Mouse (Mus musculus) left cerebral cortex, adult 6 months (tissue): Measurements from ENCODE around the gene Krtap4-13. TPM values are rescaled to one million over a fixed set of nuclear protein-coding genes. Genes with fewer than 3 reads are reported as not detected.

Source experiments
- long read RNA-seq, 2 experiments: library from polyadenylated mRNA; unstranded; transcript quantifications; one replicate each; pipeline ENCODE4 v2.0.0; 2019 to 2020
- polyA plus RNA-seq: library from polyadenylated mRNA; unstranded; fragments of <200 nt; fragmentation: Nextera tagmentation; gene quantifications from 2 replicates; pipeline ENCODE4 v1.2.3, GENCODE M21; 2021

Gene Krtap4-13
- polyA plus RNA-seq = not detected in 2 replicates
- long read RNA-seq, experiment 1 = 0 reads
- long read RNA-seq, experiment 2 = 0 reads

DNA sequence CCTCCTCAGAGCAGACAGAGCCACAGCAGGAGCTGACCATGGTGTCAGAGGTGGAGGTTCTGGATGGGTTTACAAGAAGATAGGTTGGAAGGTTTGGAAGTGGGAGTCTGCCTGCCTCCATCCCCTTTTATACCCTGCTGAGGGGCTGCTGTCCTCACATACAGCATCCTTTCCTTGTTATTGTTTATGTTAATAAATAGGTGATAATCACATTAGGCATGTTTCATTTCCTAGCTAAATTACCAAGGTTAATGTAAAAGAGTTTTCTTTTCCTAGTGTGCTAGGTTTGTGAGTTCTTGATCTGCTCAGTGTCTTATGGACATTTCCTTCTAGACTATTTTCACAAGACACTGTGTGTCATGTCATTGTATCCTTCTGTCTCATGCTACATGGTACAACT lies at the start of gene Krtap4-13:
Gene Krtap4-13 (minus strand): TSS at position 101 of the 400 bp plus-strand sequence.

DNA sequence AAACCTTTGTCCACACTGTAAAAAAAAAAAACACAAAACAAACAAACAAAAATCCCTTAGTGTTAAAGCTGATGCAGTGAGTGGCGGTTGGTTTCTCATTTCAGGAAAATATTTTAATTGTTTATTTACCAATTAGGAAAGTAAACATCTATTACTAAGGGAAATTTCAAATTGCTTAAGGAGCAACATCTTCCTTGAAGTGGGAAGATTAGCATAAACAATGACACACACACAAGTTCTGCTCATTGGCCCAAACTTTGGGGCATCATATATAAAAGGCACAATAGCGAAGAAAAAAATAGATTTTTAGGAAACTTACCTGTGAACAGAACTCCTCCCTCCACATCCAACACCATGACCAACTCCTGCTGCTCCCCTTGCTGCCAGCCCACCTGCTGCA lies 47.9 kb upstream of the Krtap4-13 start, which contains the start of gene Gm11568:
Gene Gm11568 (plus strand): TSS at position 301 of the 400 bp plus-strand sequence.

DNA sequence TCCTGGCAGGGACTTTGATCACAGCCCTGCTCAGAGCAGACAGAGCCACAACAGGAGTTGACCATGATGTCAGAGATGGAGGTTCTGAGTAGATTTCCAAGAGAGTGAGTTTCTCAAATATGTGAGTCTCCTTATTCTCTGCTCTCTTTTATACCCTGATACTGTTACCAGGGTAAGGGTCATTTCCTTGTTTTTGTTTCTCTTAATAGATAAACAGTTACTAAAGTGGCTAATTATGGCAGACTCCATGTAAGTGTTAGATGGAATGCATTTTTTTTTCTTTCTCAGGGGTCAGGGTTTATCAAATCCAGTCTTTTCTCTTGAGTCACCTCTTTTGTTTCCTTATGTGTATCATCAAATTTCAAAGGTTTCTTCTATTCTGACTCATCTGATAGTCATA lies 41.8 kb upstream of the Krtap4-13 start, which contains the start of gene Krtap4-16:
Gene Krtap4-16 (minus strand): TSS at position 101 of the 400 bp plus-strand sequence.

DNA sequence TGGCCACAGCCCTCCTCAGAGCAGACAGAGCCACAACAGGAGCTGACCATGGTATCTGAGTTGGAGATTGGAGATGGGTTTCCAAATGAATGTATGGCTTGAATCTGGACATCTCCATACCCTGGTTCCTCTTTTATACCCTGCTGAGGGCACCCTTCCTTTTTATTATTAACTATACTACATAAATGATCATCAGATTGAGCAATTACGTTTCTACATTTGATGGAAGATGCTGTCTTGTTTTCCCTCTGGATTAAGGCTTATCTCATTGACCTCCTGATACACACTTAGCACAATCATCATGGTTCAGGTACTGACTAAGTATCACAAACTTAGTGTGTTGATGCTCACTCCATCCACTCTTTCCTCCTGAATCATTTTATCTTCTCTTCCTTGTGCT lies 28.3 kb upstream of the Krtap4-13 start, which contains the start of gene 2300003K06Rik:
Gene 2300003K06Rik (minus strand): TSS at position 101 of the 400 bp plus-strand sequence.

DNA sequence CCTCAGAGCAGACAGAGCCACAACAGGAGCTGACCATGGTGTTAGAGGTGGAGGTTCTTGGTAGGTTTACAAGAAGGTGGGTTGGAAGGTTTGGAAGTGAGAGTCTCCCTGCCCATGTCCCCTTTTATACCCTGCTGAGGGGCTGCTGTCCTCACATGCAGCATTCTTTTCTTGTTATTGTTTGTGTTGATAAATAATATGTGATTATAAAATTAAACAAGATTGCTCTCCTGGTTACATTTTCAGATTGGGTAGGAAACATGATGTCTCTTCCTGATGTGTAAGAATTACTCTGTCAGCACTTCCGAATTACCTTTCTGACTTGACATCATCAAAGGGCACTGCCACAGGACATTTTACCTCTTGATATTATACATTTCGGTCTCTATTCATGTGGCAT lies 5.9 kb upstream of the Krtap4-13 start, which contains the start of gene Gm11564:
Gene Gm11564 (minus strand): TSS at position 101 of the 400 bp plus-strand sequence.

DNA sequence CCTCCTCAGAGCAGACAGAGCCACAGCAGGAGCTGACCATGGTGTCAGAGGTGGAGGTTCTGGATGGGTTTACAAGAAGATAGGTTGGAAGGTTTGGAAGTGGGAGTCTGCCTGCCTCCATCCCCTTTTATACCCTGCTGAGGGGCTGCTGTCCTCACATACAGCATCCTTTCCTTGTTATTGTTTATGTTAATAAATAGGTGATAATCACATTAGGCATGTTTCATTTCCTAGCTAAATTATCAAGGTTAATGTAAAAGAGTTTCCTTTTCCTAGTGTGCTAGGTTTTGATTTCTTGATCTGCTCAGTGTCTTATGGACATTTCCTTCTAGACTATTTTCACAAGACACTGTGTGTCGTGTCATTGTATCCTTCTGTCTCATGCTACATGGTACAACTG lies 5.3 kb downstream of the Krtap4-13 start, which contains the start of gene Gm11554:
Gene Gm11554 (minus strand): TSS at position 101 of the 400 bp plus-strand sequence.

DNA sequence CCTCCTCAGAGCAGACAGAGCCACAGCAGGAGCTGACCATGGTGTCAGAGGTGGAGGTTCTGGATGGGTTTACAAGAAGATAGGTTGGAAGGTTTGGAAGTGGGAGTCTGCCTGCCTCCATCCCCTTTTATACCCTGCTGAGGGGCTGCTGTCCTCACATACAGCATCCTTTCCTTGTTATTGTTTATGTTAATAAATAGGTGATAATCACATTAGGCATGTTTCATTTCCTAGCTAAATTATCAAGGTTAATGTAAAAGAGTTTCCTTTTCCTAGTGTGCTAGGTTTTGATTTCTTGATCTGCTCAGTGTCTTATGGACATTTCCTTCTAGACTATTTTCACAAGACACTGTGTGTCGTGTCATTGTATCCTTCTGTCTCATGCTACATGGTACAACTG lies 10.9 kb downstream of the Krtap4-13 start, which contains the start of gene Gm11569:
Gene Gm11569 (minus strand): TSS at position 101 of the 400 bp plus-strand sequence.

DNA sequence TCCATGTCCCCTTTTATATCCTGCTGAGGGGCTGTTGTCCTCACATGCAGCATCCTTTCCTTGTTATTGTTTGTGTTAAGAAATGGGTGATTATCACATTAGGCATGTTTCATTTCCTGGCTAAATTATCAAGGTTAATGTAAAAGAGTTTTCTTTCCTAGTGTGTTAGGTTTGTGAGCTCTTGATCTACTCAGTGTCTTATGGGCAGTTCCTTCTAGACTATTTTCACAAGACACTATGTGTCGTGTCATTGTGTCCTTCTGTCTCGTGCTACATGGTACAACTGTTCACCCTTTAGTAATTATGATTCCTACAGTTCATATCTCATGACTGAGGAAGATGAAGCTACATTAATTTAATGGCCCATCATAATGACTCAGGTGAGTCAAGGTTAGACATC lies 16.3 kb downstream of the Krtap4-13 start, which contains the start of gene Gm11596:
Gene Gm11596 (minus strand): TSS at position 101 of the 400 bp plus-strand sequence.

DNA sequence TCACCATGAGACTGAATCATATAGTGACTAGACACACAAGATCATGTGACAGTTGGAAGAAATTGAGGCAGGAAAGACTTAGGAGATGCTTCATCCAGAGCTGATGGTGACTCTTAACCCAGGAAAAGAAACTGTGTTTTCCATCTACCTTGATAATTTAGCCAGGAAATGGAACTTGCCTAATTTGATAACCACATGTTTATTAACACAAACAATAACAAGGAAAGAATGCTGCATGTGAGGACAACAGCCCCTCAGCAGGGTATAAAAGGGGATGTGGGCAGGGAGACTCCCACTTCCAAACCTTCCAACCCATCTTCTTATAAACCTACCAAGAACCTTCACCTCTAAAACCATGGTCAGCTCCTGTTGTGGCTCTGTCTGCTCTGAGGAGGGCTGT lies 24.8 kb downstream of the Krtap4-13 start, which contains the start of gene Krtap4-9:
Gene Krtap4-9 (plus strand): TSS at position 301 of the 400 bp plus-strand sequence.

DNA sequence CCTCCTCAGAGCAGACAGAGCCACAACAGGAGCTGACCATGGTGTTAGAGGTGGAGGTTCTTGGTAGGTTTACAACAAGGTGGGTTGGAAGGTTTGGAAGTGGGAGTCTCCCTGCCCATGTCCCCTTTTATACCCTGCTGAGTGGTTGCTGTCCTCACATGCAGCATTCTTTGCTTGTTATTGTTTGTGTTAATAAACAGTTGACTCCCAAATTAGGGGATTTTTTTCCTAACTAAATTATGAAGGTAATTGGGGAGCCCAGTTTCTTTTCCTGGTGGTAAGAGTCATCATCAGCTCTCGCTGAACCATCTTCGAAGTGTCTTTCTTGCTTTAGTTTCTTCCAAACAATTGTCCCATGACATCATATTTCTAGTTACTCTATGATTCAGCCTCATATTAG lies 29.1 kb downstream of the Krtap4-13 start, which contains the start of gene Krtap4-8:
Gene Krtap4-8 (minus strand): TSS at position 101 of the 400 bp plus-strand sequence.

DNA sequence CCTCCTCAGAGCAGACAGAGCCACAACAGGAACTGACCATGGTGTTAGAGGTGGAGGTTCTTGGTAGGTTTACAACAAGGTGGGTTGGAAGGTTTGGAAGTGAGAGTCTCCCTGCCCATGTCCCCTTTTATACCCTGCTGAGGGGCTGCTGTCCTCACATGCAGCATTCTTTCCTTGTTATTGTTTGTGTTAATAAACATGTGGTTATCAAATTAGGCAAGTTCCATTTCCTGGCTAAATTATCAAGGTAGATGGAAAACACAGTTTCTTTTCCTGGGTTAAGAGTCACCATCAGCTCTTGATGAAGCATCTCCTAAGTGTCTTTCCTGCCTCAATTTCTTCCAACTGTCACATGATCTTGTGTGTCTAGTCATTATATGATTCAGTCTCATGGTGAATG lies 36.9 kb downstream of the Krtap4-13 start, which contains the start of gene Gm11595:
Gene Gm11595 (minus strand): TSS at position 101 of the 400 bp plus-strand sequence.

Other genes starting within 250 kb of the Krtap4-13 start
- not detected in 2 replicates for gene Krtap3-1, start 243.3 kb downstream of the Krtap4-13 start, polyA plus RNA-seq
- gene Krtap1-5, start 228.9 kb downstream of the Krtap4-13 start, polyA plus RNA-seq = not detected in 2 replicates
- gene Krtap1-4, start 226.2 kb downstream of the Krtap4-13 start, polyA plus RNA-seq = not detected in 2 replicates
- gene Krtap1-3, start 218.6 kb downstream of the Krtap4-13 start, polyA plus RNA-seq = not detected in 2 replicates
- gene Krtap9-3, start 211.8 kb downstream of the Krtap4-13 start, polyA plus RNA-seq = not detected in 2 replicates
- not detected in 2 replicates for gene Gm11938, start 206.6 kb downstream of the Krtap4-13 start, polyA plus RNA-seq
- not detected in 2 replicates for gene Gm11937, start 199.7 kb downstream of the Krtap4-13 start, polyA plus RNA-seq
- gene Krtap2-4, start 195.0 kb downstream of the Krtap4-13 start, polyA plus RNA-seq = not detected in 2 replicates
- not detected in 2 replicates for gene Gm11562, start 189.5 kb downstream of the Krtap4-13 start, polyA plus RNA-seq
- gene Krtap4-1, start 181.7 kb downstream of the Krtap4-13 start, polyA plus RNA-seq = not detected in 2 replicates
- gene Krtap4-2, start 174.8 kb downstream of the Krtap4-13 start, polyA plus RNA-seq = not detected in 2 replicates
- gene Krtap4-7, start 165.8 kb downstream of the Krtap4-13 start, polyA plus RNA-seq = not detected in 2 replicates
- gene Gm11555, start 159.7 kb downstream of the Krtap4-13 start, polyA plus RNA-seq = not detected in 2 replicates
- not detected in 2 replicates for gene Gm11563, start 150.9 kb downstream of the Krtap4-13 start, polyA plus RNA-seq
- not detected in 2 replicates for gene Krtap4-6, start 143.9 kb downstream of the Krtap4-13 start, polyA plus RNA-seq
- gene Gm14190, start 119.2 kb downstream of the Krtap4-13 start, polyA plus RNA-seq = not detected in 2 replicates
- gene Gm14180, start 75.6 kb downstream of the Krtap4-13 start, polyA plus RNA-seq = not detected in 2 replicates
- gene Gm11595, start 37.0 kb downstream of the Krtap4-13 start, polyA plus RNA-seq = not detected in 2 replicates
- gene Krtap4-8, start 29.2 kb downstream of the Krtap4-13 start, polyA plus RNA-seq = not detected in 2 replicates
- not detected in 2 replicates for gene Krtap4-9, start 24.7 kb downstream of the Krtap4-13 start, polyA plus RNA-seq
- not detected in 2 replicates for gene Gm11596, start 16.4 kb downstream of the Krtap4-13 start, polyA plus RNA-seq
- gene Gm11569, start 11.0 kb downstream of the Krtap4-13 start, polyA plus RNA-seq = not detected in 2 replicates
- gene Gm11554, start 5.4 kb downstream of the Krtap4-13 start, polyA plus RNA-seq = not detected in 2 replicates
- not detected in 2 replicates for gene Gm11564, start 5.8 kb upstream of the Krtap4-13 start, polyA plus RNA-seq
- gene 2300003K06Rik, start 28.2 kb upstream of the Krtap4-13 start, polyA plus RNA-seq = not detected in 2 replicates
- not detected in 2 replicates for gene Krtap4-16, start 41.7 kb upstream of the Krtap4-13 start, polyA plus RNA-seq
- gene Gm11568, start 48.0 kb upstream of the Krtap4-13 start, polyA plus RNA-seq = not detected in 2 replicates
- not detected in 2 replicates for gene Gm11559, start 54.6 kb upstream of the Krtap4-13 start, polyA plus RNA-seq
- not detected in 2 replicates for gene Krtap9-1, start 63.5 kb upstream of the Krtap4-13 start, polyA plus RNA-seq
- not detected in 2 replicates for gene Gm11567, start 69.3 kb upstream of the Krtap4-13 start, polyA plus RNA-seq
- gene Krtap31-1, start 98.0 kb upstream of the Krtap4-13 start, polyA plus RNA-seq = not detected in 2 replicates
- not detected in 2 replicates for gene Gm11565, start 104.9 kb upstream of the Krtap4-13 start, polyA plus RNA-seq
- not detected in 2 replicates for gene Krtap31-2, start 126.4 kb upstream of the Krtap4-13 start, polyA plus RNA-seq
- gene Krtap9-5, start 138.6 kb upstream of the Krtap4-13 start, polyA plus RNA-seq = not detected in 2 replicates
- gene Krtap29-1, start 169.2 kb upstream of the Krtap4-13 start, polyA plus RNA-seq = not detected in 2 replicates
- not detected in 2 replicates for gene Krtap16-1, start 176.7 kb upstream of the Krtap4-13 start, polyA plus RNA-seq
- gene Krtap17-1, start 184.1 kb upstream of the Krtap4-13 start, polyA plus RNA-seq = not detected in 2 replicates
- gene Krt33a, start 206.3 kb upstream of the Krtap4-13 start, polyA plus RNA-seq = not detected in 2 replicates
- gene Krt33b, start 220.0 kb upstream of the Krtap4-13 start, polyA plus RNA-seq = not detected in 2 replicates
- gene Krt34, start 231.7 kb upstream of the Krtap4-13 start, polyA plus RNA-seq = not detected in 2 replicates
- 0.16 TPM in 1 of 2 replicates, not detected in the other for gene Krt31, start 240.7 kb upstream of the Krtap4-13 start, polyA plus RNA-seq